Mouse (Mus musculus) layer of hippocampus, postnatal 25 days (tissue): ENCODE measurements around the gene Ankrd2. TPM values are rescaled to one million over a fixed set of nuclear protein-coding genes. Genes with fewer than 3 reads are reported as not detected.

Experiments
- DNase-seq, 2 experiments: peaks; one replicate each; pipeline ENCODE4 v3.0.0; 2022; ENCODE audit warnings: mixed read lengths in 2 of 2, low spot score in 1 of 2; ENCODE audit errors: extremely low spot score in 1 of 2
- total RNA-seq, 2 experiments: library from RNA; stranded (reverse); gene quantifications; 2 replicates each; pipeline ENCODE4 v1.2.3; 2021

Ankrd2 gene
- not detected for total RNA-seq

DNA sequence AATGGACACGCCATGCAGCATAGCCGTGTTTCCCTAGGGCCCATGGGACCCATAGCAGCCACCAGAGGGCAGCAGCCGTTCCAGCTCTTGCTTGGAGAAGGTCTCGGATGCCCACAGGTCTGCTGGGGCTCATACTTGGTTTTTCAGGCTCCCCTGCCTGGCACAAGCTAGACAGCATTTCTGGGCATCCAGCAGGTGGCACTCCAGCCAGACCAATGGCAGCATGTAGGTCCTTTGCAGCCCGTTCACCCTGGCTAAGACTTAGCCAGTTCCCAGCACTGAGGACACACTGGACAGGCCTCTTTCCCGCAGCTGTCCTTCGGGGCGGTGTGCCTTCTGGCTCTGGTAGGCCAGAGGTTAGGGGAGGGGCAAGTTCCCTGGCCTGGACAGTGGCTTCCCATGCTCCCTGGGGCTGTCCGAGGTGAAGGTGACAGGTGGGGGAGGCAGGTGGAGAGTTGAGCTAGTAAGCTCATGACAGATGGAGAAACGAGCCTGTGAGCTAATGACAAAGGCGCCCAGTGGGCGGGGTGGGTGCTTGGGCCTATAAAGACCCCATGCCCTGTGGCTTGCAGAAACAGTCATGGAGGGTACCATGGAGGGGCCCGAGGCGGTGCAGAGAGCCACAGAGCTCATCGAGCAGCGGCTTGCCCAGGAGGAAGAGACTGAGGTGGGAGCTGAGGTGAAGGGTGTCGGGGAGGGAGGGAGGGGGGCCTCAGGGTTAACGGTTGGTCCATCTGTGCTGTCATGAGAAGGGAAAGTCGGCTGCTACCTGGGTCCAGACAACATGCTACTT lies at the start of gene Ankrd2:
Ankrd2 (plus strand) TSS at position 545 of the 793 bp plus-strand sequence.
- DNase-seq: peak; percentile 62 to 76

DNA sequence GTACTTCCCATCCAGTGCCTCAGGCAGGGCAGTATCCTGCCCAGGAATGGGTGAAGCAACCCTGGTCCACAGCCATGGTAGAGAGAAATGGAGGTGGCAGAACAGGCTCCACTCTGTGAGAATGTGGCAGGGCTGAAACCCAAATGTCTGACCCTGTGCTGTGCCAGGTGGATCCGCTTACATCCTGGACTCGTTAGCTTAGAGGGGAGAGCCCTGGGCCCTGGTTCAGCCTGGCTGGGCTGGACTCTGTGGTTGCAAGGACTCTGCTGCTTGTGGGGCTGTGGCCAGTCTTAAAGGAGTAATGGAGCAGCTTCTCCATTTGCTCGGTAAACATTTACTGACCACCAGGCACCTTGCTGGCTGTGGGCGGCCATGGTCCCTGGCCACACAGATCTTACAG lies 48.6 kb upstream of the Ankrd2 start:
- DNase-seq: no peak

DNA sequence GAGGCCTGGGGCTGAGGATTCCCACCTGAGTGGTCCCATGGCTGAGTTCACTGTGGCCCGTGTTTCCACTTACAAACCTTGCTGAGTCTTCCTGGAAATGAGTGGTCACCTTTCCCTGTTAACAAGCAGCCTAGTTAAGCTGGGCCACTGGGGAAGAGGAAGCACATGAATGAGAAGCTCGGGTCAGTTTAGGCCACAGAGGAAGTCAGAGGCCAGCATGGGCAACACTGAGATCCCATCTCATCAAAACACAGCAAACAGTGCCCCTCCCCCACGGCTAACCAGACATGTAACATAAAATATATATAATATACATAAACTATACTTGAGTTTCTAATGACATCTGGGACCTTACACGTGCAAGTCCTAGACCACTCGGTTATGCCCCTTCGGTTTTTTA lies 46.0 kb upstream of the Ankrd2 start:
- no peak for DNase-seq

DNA sequence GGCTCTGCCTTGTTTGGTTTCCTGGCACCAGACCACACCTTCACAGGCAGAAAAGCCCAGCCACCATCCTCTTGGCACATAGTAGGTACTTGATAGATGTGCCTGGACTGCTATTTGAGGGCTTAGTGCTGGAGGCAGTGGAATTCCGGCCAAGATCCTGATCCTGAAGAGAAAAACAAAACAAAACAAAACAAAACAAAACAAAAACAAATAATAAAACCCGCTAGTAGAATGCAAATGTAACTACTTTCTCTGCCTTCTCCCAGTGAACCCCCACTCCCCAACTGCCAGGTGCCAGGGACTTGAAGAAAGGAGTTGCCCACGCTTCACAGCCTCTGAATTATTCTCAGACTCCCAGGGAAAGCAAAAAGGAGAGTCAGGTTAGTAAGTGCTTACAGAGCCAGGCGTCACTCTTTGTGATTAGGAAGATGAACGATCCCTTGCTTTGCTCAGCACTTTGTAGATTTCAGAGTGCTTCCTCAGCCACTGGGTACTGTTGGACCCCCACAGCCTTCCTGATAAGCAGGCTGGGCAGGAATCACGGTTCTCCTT lies 43.8 kb upstream of the Ankrd2 start:
- no peak for DNase-seq

DNA sequence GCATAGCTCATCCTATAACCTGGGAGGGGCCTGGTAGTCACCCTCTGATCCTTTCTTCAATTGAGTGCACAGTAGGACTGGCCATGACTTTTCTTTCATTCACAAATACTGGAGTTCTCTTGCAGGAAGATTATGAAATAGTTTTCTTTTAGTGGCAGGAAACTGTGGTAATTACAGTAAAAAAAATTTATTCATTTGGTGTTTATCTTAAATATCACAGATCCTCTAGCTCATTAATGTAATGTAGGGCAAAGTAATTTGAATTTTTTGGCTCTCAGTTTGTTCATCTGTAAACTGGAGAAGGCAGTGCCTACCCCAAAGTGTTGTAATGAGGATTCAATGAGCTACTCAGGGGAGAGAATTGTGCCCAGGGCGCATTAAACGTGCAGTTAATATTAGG lies 42.8 kb upstream of the Ankrd2 start:
- no peak for DNase-seq

DNA sequence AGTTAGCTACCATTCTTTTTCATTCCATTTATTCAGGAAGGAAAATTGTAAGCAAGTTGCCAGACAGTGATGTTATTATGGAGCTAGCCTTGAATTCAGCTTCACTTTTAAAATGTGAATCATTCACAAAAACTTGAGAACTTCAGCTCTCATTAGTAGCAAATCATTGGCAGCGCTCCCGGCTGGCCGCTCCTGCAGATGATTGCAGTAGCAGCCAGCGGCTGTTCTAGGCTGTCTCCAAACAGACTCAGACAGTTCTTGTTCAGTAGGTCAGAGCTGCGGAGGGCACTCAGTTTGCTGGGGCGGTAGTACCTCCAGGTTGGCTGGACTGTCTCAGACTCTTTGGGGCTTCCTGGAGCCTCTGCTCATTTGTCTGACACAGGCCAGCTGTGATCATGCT lies 42.3 kb upstream of the Ankrd2 start:
- DNase-seq: peak; percentile 31 to 77

DNA sequence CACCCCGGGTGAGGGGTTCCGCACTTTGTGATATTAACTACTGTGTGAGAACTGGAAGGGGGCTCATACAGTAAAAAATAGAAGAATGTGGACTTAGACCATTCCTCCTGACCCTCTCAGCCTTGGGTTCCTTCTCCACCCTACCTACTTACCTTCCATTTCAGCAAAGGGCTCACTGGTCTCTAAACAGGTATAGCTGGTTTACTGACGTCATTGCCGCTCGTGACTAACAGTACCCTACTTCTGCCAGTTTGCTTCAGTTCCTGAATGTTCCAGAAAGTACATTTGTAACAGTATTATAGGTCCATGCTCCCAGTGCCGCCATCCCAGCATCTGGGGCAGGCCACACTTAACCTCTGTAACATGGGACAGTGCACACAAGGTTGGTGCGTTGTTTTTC lies 41.8 kb upstream of the Ankrd2 start:
- no peak for DNase-seq

DNA sequence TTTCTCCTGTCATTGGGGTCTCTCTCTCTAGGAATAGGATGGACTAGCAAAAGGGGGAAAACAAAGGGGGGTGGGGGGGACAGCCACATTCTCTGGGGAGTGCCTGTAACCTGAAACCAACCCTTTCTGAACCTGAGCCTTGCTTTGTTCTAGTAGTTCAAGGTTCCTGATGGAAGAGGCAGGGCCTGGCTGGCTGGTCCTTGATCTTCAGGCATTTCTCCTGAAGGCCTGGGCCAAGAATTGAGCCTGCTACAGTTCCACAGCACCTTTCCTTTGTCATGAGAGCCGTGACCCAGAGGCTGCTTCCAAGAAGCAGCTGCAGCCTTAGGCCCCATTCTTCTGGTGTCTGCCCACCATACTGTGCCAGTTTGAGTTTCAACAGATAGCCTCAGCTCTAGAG lies 40.3 kb upstream of the Ankrd2 start:
- DNase-seq: no peak

DNA sequence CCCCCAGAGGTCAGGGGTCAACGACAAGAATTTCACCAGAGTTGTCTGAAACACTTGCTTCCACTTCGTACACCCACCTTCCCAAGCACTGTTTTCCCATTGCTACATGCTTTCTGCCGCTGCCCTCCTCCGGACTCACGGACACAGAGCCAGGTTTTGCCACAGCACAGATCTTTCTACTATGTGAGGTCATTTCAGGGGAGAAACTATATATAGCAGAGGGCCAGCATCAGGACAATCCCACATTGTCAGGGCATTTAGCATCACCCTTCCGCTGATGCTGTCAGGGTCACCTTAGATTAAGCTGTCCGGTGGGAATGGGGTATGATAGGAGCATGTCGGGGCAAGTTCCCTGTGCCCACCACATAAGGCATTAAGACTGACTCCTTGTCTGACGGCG lies 38.7 kb upstream of the Ankrd2 start:
- no peak for DNase-seq

DNA sequence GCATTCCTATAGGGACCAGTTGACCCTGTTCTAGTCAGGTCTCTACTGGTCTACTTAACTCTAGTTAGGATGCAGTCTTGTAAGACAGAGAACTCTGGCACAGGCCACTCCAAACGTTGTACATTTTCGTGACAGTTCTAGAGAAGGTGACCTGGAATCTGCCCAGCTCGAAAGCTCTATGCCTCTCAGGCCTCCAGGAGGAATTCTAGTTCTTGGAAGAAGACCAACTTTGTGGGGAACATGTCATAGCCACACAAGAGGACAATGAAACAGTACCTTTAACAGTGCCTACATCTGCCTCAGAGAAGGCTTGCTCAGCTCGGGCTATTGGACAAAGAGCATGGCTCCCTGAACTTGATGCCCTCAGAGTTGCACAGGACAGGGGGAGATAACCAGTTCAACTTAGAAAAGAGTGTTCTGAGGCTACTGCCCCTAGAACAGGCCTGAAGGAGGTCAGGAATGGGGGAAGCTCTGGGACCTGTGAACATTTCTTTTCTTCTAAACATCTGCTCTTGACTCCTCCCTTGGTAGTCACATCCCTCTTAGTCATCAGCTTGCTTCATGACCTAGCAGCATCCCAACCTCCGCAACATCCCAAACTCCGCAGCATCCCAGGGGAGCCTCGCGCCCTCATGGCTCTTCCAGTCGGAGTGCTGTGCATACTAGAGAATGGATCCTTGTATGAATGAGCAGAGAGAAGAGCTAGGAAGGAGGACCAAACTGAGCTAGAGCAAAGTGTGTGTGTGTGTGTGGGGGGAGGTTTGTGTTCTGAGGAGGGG lies 36.8 kb upstream of the Ankrd2 start:
- no peak for DNase-seq

DNA sequence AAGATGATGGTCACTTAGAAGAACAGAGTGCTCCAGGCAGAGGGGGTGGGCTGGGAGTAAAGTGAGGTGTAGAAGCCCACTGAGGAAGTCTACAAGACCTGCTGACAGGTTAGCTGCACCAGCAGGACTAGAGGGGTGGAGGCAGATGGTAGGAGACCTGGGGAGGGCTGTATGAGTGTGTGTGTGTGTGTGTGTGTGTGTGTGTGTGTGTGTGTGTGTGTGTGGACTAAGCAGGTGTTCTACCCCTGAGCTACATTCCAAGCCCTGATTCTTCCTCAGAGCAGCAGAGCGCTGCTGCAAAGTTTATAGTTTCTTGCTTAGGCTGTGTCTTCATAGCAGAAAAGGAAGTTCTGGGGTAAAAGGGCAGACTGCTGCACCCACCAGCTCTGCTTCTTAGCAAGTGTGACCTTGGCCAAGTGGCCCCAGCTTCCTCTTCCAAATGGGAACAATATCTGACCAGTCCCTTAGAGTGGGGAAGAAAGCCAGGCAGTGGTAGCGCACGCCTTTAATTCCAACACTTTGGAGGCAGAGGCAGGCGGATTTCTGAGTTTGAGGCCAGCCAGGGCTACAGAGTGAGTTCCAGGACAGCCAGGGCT lies 36.0 kb upstream of the Ankrd2 start:
- no peak for DNase-seq

DNA sequence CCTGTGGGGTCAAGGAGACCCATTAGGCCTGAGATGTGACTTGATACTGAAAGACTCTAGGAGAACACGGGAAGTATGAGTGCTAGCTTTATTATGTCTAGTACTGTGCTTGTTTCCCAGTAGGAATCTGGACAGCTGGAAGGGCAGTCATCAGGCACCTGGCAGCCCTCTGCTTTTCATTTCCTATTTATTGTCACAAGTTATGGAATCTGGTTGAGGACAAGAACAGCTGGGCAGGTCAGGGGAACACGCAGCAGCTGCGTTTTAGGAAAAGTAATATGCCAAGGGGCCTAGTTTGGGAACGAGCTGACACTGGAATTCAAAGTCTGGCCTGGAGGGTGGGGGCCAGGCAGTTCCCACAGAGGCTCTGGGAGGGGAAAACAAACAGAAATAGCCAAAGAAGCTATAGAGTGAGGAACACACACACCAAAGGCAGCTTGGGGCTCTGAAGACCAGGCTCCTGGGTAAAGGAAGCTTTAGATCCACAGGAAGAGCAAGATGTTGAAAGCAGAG lies 35.3 kb upstream of the Ankrd2 start:
- DNase-seq: no peak

DNA sequence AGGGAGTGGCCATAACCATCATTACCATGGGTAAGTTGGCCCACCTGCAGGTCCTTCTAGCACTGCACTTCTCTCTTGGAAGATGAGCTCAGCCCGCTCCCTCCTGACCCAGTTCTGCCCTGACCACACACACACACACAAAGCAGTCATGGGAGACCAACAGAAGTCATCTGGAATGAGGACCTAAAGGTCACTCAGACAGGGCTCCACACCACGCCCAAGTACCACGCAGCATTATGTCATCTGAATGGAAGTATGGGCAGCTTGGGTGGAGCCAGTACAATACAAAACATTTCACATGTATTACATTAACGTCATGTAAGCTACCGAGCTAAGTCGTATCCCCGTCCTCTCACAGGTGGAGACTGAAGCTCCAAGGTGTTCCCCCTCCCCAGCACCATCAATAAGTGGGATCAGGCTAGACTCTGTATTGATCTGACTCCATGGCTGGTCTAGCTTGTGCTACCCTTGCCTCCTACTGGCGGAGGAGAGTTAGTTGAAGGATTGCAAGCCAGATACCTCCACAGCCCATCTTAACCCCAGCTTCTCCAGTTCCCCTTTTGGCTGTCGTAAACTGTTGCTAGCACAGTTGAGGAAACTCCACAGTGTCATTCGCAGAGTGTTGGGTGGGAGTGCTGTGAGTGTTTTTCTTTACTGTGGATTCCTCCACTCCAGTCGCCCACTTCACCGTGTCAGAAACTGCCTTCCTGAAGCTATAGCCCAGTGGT lies 34.4 kb upstream of the Ankrd2 start:
- no peak for DNase-seq

DNA sequence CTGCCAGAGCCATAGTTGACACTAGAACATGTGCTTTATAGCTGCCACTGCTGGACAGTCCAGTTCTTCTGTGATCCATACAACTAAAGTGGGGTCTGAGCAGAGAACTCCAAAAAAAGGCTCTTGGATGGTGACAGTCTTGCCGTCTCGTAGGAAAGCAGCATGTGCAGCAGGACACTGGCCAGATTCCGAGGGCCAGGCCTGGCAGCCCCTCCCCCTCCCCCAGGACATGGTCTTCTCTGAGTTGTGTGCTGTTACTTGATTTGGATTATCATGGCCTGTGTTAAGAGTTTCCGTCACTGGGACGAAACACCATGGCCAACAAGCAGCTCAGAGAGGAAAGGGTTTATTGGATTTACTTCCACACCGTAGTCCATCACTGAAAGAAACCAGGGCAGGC lies 31.5 kb upstream of the Ankrd2 start:
- DNase-seq: no peak

DNA sequence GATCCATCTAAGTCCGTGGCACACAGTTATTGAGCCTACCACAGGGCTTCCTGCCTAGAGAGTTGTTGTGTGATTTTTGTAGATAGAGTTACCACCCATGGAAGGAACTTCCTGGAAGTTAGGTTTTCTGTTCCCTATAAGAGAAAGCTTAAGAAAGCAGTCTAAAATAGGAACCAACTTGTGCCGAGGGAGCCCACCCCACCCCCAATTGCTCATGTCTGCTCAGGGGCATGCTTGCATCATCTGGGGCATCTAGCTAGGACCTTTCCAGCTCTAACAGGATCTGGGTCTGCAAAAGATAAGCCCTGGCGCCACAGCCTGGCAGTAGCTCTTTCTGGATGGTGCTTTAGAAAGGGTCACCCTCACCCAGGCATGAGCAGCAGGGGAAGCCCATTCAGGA lies 30.2 kb upstream of the Ankrd2 start:
- no peak for DNase-seq

DNA sequence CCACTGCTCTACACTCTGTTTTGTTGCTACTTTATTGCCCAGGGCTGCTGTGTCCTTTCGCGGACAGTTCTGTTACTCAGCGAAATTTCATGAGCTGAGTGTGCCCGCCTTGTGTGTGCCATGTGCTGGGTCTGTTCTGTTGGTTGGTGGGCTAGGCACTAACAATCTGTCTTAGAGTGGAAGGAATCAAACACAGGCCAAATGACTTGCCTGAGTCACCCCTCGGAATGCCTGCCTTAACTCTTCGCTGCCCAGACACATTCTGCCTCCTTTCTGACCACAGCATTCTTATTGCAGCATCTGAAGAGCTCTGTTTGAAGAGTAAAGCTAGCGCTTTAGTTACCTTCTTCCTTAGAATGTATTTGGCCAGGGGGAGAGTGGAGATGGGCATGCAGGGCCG lies 29.2 kb upstream of the Ankrd2 start:
- no peak for DNase-seq

DNA sequence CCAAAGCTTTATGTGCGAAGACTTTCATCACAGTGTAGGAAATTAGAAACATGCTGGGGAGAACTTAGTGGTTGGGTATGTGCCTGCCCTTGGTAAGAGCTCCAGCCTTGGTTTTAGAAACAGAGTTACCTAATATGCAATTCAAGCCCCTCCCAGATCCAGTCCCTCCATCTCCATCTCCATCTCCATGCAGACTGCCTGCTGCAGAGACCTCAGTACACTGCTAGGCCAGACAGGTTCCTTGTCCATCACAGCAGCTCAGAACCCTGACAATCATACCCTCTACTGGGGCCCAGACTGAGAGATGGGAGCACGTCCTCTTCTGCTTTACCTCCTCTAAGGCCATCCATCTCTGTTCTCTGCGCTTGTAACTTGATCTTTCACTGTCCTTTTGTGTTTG lies 27.2 kb upstream of the Ankrd2 start:
- DNase-seq: no peak

DNA sequence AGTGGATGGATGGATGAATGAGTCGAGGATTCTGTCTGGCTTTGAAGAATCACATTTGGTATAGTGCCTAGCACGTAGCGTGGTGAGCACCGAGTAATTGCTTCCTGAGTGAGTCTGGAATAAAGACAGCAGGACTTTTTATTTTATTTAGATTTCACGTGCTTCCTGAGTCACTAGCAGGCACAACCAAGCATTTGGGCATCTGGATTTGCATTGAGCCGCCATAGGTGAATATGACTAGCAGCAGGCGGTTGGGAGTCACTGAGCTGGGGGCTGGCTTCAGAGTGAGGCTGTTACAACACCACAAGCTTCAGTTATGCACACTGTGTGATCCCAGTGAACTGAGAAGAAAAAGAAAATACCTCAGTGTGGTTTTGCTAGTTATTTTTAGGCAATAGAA lies 26.7 kb upstream of the Ankrd2 start:
- no peak for DNase-seq

DNA sequence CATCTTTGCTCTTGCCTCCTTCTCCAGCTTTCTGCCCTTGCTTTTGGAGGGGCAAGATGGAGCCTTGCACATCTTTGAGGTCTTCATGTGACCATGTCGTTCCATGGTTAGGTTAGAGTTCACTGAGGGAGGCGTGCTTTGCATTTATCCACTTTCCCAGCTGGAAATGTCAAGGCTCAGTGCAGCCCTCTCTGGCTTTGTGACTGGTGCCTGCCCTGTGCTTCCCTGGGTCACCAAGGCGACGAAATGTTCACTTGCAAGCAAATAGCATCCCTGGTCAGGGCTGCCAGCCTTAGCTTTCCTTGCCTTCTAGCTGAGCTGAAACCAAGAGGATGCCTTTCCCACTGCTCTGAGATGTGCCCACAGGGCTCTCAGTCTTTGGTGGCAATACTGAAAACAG lies 25.4 kb upstream of the Ankrd2 start:
- no peak for DNase-seq

DNA sequence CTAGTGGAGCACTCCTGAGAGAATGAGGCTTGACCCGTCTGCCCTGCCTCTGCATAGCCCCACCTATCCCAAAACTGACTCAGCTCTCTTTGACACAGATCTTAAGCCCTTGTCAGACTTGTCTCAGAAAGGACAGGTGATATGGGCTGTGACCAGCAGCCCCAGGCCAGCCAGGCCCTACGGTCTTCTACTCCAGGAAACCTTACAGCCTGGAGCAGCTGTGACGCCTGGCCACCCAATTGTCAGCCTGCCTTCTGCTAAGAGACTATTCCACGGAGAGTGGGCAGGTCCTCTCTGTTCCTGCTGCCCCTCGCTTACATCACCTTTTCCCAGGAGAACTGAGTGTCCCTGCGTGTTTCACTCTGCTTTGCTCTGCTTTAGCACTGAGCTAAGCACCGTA lies 24.7 kb upstream of the Ankrd2 start:
- no peak for DNase-seq
